ENCODE assay signal across 8 mouse cellular contexts in the genomic region with DNA sequence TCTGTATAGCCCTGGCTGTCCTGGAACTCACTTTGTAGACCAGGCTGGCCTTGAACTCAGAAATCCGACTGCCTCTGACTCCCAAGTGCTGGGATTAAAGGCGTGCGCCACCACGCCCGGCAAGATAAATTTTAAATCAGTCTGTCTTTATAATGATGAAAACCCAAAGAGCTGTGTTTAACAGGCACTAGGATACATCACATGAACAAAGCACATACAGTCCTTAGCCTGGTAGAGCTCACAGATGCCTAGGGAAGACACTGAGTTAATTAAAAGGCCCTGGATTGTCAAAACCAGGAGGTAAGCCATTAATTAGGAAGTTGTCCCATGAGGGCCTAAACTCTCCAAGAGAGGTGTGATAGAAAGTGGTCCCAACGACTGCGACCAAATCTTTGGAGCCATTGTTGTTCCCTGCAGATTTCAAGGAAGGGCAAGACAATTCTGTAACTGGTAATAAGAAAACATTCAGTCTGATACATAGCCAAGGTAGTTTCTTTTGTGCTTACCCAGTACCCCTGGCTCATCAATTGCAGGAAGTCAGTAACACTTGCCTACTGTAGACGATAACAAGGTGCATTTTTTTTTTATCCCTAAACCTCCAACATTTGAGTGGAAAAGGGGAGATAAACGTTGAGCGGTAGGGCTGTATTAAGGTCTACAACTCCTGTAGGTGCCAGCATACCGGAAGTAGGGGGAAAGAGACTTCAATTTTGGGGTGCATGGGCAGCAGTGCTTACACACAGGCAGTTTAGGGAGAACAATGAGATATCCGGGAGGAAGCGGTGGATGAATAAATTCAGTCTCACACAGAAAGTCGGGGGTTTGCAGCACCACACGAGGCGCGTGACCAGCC. TPM values are rescaled to one million over a fixed set of nuclear protein-coding genes. Genes with fewer than 3 reads are reported as not detected.
DNase-seq lines count a peak whose midpoint lies in the region; ATAC-seq lines count a peak whose summit lies in the region.

No protein-coding gene starts in this region.

- H3K27me3 ChIP-seq in kidney, embryonic 16.5 days (ENCODE audit: insufficient read depth, low read length) = no peaks in the 10 kb centered on the region
- H3K27me3 ChIP-seq in heart, embryonic 16.5 days (ENCODE audit: control insufficient read depth, insufficient read depth, low read length) = no peaks in the 10 kb centered on the region
- H3K27me3 ChIP-seq in megakaryocyte, embryonic 14.5 days (replicated peaks) = no peaks in the 10 kb centered on the region

- peak overlapping the region; percentile 76 for H3K27ac ChIP-seq in kidney, embryonic 16.5 days (ENCODE audit: low read length)
- peak overlapping the region; percentile 92 for H3K27ac ChIP-seq in heart, embryonic 16.5 days (ENCODE audit: low read length)

- H3K9me3 ChIP-seq in kidney, embryonic 16.5 days (ENCODE audit: low read length) = no peaks in the 10 kb centered on the region
- H3K9me3 ChIP-seq in heart, embryonic 16.5 days (replicated peaks; ENCODE audit: control insufficient read depth, low read length) = peaks cover 7% of the 10 kb centered on the region; the same call in 1 of the 2 replicates
- peaks cover 9% of the 10 kb centered on the region; the same call in 1 of the 2 replicates for H3K9me3 ChIP-seq in megakaryocyte, embryonic 14.5 days

- ATAC-seq in kidney, embryonic 16.5 days (ENCODE audit: low FRiP score, low TSS enrichment) = no peak
- peak; percentile 58 for ATAC-seq in activated CD4-positive, CD25-positive, alpha-beta regulatory T cell, adult 4 months
- no peak for ATAC-seq in heart, embryonic 16.5 days (replicated peaks; ENCODE audit: extremely low read depth, insufficient read depth, low FRiP score)

- 41% methylated on average over 17 of the region's 17 CpGs for WGBS in kidney, embryonic 16.5 days
- WGBS in heart, embryonic 16.5 days = 37% methylated on average over 17 of the region's 17 CpGs

- peak overlapping the region; percentile 78 for H3K9ac ChIP-seq in kidney, embryonic 16.5 days (replicated peaks; ENCODE audit: low read length)
- H3K9ac ChIP-seq in heart, embryonic 16.5 days (ENCODE audit: low read length) = peak overlapping the region; percentile 87

- peak overlapping the region; percentile 92 for H3K4me3 ChIP-seq in kidney, embryonic 16.5 days (ENCODE audit: low read length)
- H3K4me3 ChIP-seq in heart, embryonic 16.5 days (ENCODE audit: low read length) = peak overlapping the region; percentile 97
- peak overlapping the region; percentile 100 for H3K4me3 ChIP-seq in megakaryocyte, embryonic 14.5 days (replicated peaks)

- H3K36me3 ChIP-seq in kidney, embryonic 16.5 days (ENCODE audit: insufficient read depth, low read length) = no peaks in the 10 kb centered on the region
- H3K36me3 ChIP-seq in heart, embryonic 16.5 days (ENCODE audit: control insufficient read depth, insufficient read depth) = no peaks in the 10 kb centered on the region
- H3K36me3 ChIP-seq in megakaryocyte, embryonic 14.5 days (replicated peaks; ENCODE audit: low read length) = peaks cover 3% of the 10 kb centered on the region

- no peak for DNase-seq in kidney, adult 9 months
- no peak for DNase-seq in adrenal gland, adult 2 months
- no peak for DNase-seq in layer of hippocampus, adult 11-12 months (ENCODE audit: low spot score)
- no peak for DNase-seq in frontal cortex, adult 2 months (ENCODE audit: extremely low spot score in 1 of 2, low spot score in 1 of 2)

- H3K4me2 ChIP-seq in kidney, embryonic 16.5 days (replicated peaks; ENCODE audit: low read depth, low read length) = peak overlapping the region; percentile 61
- H3K4me2 ChIP-seq in heart, embryonic 16.5 days (ENCODE audit: low read depth, low read length) = peak overlapping the region; percentile 79

- H3K4me1 ChIP-seq in kidney, embryonic 16.5 days (ENCODE audit: insufficient read depth, low read length) = peaks cover 24% of the 10 kb centered on the region
- H3K4me1 ChIP-seq in heart, embryonic 16.5 days (ENCODE audit: control insufficient read depth, insufficient read depth, low read length) = peaks cover 35% of the 10 kb centered on the region
- peaks cover 36% of the 10 kb centered on the region for H3K4me1 ChIP-seq in megakaryocyte, embryonic 14.5 days

RNA-seq across cellular contexts. Expression of a gene that starts 0.6 kb away (rescaled TPM):
- 48.0 and 49.5 TPM in 2 replicates for polyA plus RNA-seq in kidney, embryonic 16.5 days (2015; fragmentation: Nextera tagmentation; extraction: Ambion mirVana)
- polyA plus RNA-seq in activated CD4-positive, CD25-positive, alpha-beta regulatory T cell, adult 4 months (2017; shearing (Covaris generic)) = 10 to 100 TPM; 55.7 to 63.1 TPM
- polyA plus RNA-seq in heart, embryonic 16.5 days (2015; fragmentation: Nextera tagmentation; extraction: Ambion mirVana) = 26.2 and 27.9 TPM in 2 replicates
- 1.1 and 9.0 TPM in 2 replicates for polyA plus RNA-seq in megakaryocyte, embryonic 14.5 days (2012; ENCODE audit: insufficient read depth, low replicate concordance)
- 100 to 1,000 TPM; 118 to 121 TPM for total RNA-seq in adrenal gland, adult 2 months (2021)
- polyA plus RNA-seq in adrenal gland, adult 2 months (2012; rRNA removed) = 28.8 and 33.5 TPM in 2 replicates
- polyA plus RNA-seq in frontal cortex, adult 2 months (2012; rRNA removed) = 81.4 and 89.6 TPM in 2 replicates
